Mouse (Mus musculus): Measurements from ENCODE around the gene Col15a1.

DNA sequence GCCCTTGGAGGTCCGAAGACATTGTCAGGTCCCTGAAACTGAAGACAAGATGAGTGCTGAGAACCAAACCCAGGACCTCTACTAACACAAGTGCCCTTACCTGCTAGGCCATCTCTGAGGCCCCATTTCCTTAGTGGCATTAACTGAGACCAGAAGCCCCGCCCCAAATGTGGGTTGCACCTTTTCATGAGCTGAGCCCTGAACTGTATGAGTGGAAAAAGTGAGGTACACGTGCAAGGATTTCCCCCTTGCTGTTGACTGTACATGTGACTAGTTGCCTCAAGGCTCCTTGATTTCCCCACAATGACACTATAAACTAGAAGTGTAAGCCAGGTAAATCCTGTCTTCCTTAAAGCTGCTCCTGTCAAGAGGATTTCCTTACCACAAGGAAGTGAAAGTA lies 114.4 kb downstream of the Col15a1 start:
- TF ChIP-seq POLR2A (IDR thresholded peaks at IDR 0.05; ENCODE audit: control insufficient read depth, extremely low read depth, insufficient read depth, low read length, poor library complexity) (no peak), CTCF (IDR thresholded peaks at IDR 0.05; ENCODE audit: borderline replicate concordance, control insufficient read depth, extremely low read depth, insufficient read depth, low read length, poor library complexity) (no peak)
